Mouse (Mus musculus) liver, embryonic 14.5 days (tissue): ENCODE data around the gene Lmbr1l.

Experiments used
- CTCF ChIP-seq: IDR thresholded peaks from 2 replicates; pipeline ENCODE4 v1.5.1; 2016; ENCODE audit warnings: antibody characterized with exemption, low read depth, control low read depth
- EP300 ChIP-seq: IDR thresholded peaks from 2 replicates; pipeline ENCODE4 v1.6.1; 2016; ENCODE audit warnings: antibody characterized with exemption, low read depth

DNA sequence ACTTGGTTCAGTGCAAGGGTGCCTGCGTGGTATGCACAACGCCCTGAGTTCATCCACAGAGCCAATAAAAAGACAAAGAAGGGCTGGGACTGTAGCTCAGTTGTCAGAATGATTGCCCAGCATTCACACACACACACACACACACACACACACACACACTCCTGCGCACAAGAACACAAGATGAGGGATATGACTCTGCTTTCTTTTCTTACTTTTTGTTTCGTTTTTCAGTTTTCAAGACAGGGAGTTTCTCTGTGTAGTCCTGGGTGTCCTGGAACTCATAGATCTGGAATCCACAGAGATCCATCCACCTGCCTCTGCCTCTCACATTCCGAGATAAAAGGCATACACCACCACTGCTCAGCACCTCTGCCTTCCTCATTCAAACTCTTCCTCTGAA, 9.5 kb upstream of the Lmbr1l start:
- TF ChIP-seq CTCF, result no peak
- no peak for TF ChIP-seq EP300
